Mouse (Mus musculus) Patski (cell line): Measurements from ENCODE around the gene Supt3. TPM values are rescaled to one million over a fixed set of nuclear protein-coding genes. Genes with fewer than 3 reads are reported as not detected.

ENCODE experiments used
- ATAC-seq: fragments of 100-300 bp; one replicate; pipeline ENCODE4 v1.8.0; 2021
- CTCF ChIA-PET: fragments of 350-600 bp; sonication (Branson Sonifier 250); formaldehyde crosslinking; loops from one replicate; lab custom pipeline; 2022; ENCODE audit warnings: inconsistent platforms; lab: Charles Lee
- POLR2A ChIA-PET: fragments of 350-600 bp; sonication (Branson Sonifier 250); formaldehyde crosslinking; loops from one replicate; lab custom pipeline; 2022; ENCODE audit warnings: antibody characterized with exemption, inconsistent platforms; lab: Charles Lee
- DNase-seq: peaks from one replicate; pipeline ENCODE4 v3.0.0-alpha.2; 2011; ENCODE audit warnings: low read depth, low spot score
- H3K27me3 ChIP-seq: fragments of 371-371 bp; one replicate; pipeline ENCODE4 v1.5.1; 2021
- CTCF ChIP-seq: fragments of 100-300 bp; IDR thresholded peaks from one replicate; pipeline ENCODE4 v1.5.1; 2021
- in situ Hi-C: fragments of 300-500 bp; cut with MboI; formaldehyde crosslinking; loops from 3 replicates; pipeline ENCODE4 v1.11.1; 2018; ENCODE audit warnings: low pct_unique_long_range_greater_than_20kb, mixed read lengths
- polyA plus RNA-seq: library from polyadenylated mRNA; unstranded; gene quantifications from one replicate; pipeline ENCODE4 v1.2.3, GENCODE M21; 2021

The Supt3 gene
- polyA plus RNA-seq, 1 experiment from 2014 or later, result 28.5 TPM

GRCm38 (mm10) chr17:45153721-45154120 is 376.8 kb downstream of the Supt3 start:
- no peaks in the 10 kb centered on the region for H3K27me3 ChIP-seq
- no peak for ATAC-seq
- ChIA-PET CTCF (no interaction called here), POLR2A (interaction anchor here (0.6 kb wide), 1 partner anchor 1479 kb away, joined by 3 read pairs; no protein-coding TSS in a partner anchor)
- in situ Hi-C loops, result no loop called here
- DNase-seq, result no peak
- no peak for TF ChIP-seq CTCF

- in situ Hi-C loops, result no loop called here
- DNase-seq (no peak), ATAC-seq (no peak)
- CTCF ChIA-PET, result no interaction called here
- POLR2A ChIA-PET, result no interaction called here
- TF ChIP-seq CTCF, result no peak
- H3K27me3 ChIP-seq, result no peaks in the 10 kb centered on the region
These were observed 381.3 kb downstream of the Supt3 start for GRCm38 (mm10) chr17:45158171-45158691.

- H3K27me3 ChIP-seq, result no peaks in the 10 kb centered on the region
- POLR2A ChIA-PET, result no interaction called here
- TF ChIP-seq CTCF, result no peak
- CTCF ChIA-PET, result no interaction called here
- DNase-seq (no peak), ATAC-seq (no peak)
- in situ Hi-C loops, result no loop called here
These were observed 383.7 kb downstream of the Supt3 start for GRCm38 (mm10) chr17:45160651-45161050.

GRCm38 (mm10) chr17:45165741-45166140 is 388.8 kb downstream of the Supt3 start:
- DNase-seq (peak; percentile 10), ATAC-seq (no peak)
- ChIA-PET POLR2A (no interaction called here), CTCF (no interaction called here)
- H3K27me3 ChIP-seq, result no peaks in the 10 kb centered on the region
- no peak for TF ChIP-seq CTCF
- in situ Hi-C loops, result no loop called here

Other genes starting within 250 kb of the Supt3 start
- gene Runx2, start 37.6 kb downstream of the Supt3 start, polyA plus RNA-seq, result 14.0 TPM